Mouse (Mus musculus) embryonic fibroblast, embryonic 13.5 days (primary cell): Measurements from ENCODE around the gene Hmga2.

Experiments used
- CTCF ChIP-seq: IDR thresholded peaks from 2 replicates; pipeline ENCODE4 v1.5.1; 2011; ENCODE audit warnings: mild to moderate bottlenecking, control low read depth, low read length, moderate library complexity, borderline replicate concordance; ENCODE audit not compliant: insufficient read depth
- POLR2A ChIP-seq: IDR thresholded peaks from 2 replicates; pipeline ENCODE4 v1.6.1; 2011; ENCODE audit warnings: low read depth, mild to moderate bottlenecking, control low read depth, low read length, moderate library complexity

- TF ChIP-seq POLR2A, result no peak
- no peak for TF ChIP-seq CTCF
Observed at GRCm38 (mm10) chr10:120488526-120488925, 12.3 kb upstream of the Hmga2 start.
